Mouse (Mus musculus) MEL (cell line): ENCODE data around the gene Kcnb1. TPM values are rescaled to one million over a fixed set of nuclear protein-coding genes. Genes with fewer than 3 reads are reported as not detected.

Experiments
- DNase-seq: peaks from one replicate; pipeline ENCODE4 v3.0.0; 2011; ENCODE audit warnings: low read depth, low spot score
- H3K27ac ChIP-seq: 2 replicates; pipeline ENCODE4 v1.5.1; 2012; ENCODE audit warnings: low read depth, mild to moderate bottlenecking, control low read depth, low read length, moderate library complexity; ENCODE audit not compliant: control insufficient read depth
- H3K27me3 ChIP-seq, 2 experiments: fragments of 150-350 bp in 1 of 2; sonication (generic) in 1 of 2; 2 replicates each; pipeline ENCODE4 v1.6.1; 2012; ENCODE audit warnings: low read length in 2 of 2, mild to moderate bottlenecking in 2 of 2, improper control_type of control experiment in 1 of 2, moderate library complexity in 1 of 2; ENCODE audit not compliant: insufficient read depth in 2 of 2, control insufficient read depth in 1 of 2
- H3K36me3 ChIP-seq, 2 experiments: 2 replicates each; pipeline ENCODE4 v1.6.1; 2012 to 2014; ENCODE audit warnings: low read length in 2 of 2, improper control_type of control experiment in 1 of 2, inconsistent platforms in 1 of 2, mild to moderate bottlenecking in 1 of 2; ENCODE audit not compliant: insufficient read depth in 2 of 2, control insufficient read depth in 1 of 2
- H3K4me1 ChIP-seq, 2 experiments: fragments of 150-350 bp in 1 of 2; sonication (generic) in 1 of 2; 2 replicates each; pipeline ENCODE4 v1.6.1; 2012; ENCODE audit warnings: low read length in 2 of 2, improper control_type of control experiment in 1 of 2, mild to moderate bottlenecking in 1 of 2; ENCODE audit not compliant: insufficient read depth in 2 of 2, control insufficient read depth in 1 of 2
- H3K4me3 ChIP-seq, 2 experiments: fragments of 150-350 bp in 1 of 2; sonication (generic) in 1 of 2; 2 replicates each; pipeline ENCODE4 v1.5.1; 2012; ENCODE audit warnings: low read depth in 2 of 2, low read length in 2 of 2, mild to moderate bottlenecking in 2 of 2, moderate library complexity in 2 of 2, control low read depth in 1 of 2, improper control_type of control experiment in 1 of 2; ENCODE audit not compliant: control insufficient read depth in 1 of 2, insufficient read depth in 1 of 2
- H3K79me2 ChIP-seq: 2 replicates; pipeline ENCODE4 v1.6.1; 2012; ENCODE audit warnings: mild to moderate bottlenecking, low read length, moderate library complexity; ENCODE audit not compliant: control insufficient read depth, poor library complexity, insufficient read depth
- H3K9ac ChIP-seq: 2 replicates; pipeline ENCODE4 v1.6.1; 2012; ENCODE audit warnings: low read depth, mild to moderate bottlenecking, control low read depth, low read length, moderate library complexity; ENCODE audit not compliant: control insufficient read depth, poor library complexity, severe bottlenecking
- H3K9me3 ChIP-seq: fragments of 150-350 bp; sonication (generic); replicated peaks from 2 replicates; pipeline ENCODE4 v1.6.1; 2012; ENCODE audit warnings: mild to moderate bottlenecking, low read length, improper control_type of control experiment, moderate library complexity; ENCODE audit not compliant: insufficient read depth
- BHLHE40 ChIP-seq: IDR thresholded peaks from 2 replicates; pipeline ENCODE4 v1.6.1; 2012; ENCODE audit warnings: low read depth, mild to moderate bottlenecking, inconsistent platforms, low read length, improper control_type of control experiment, borderline replicate concordance
- CHD1 ChIP-seq: IDR thresholded peaks from 2 replicates; pipeline ENCODE4 v1.6.1; 2012; ENCODE audit warnings: low read depth, mild to moderate bottlenecking, inconsistent platforms, low read length, improper control_type of control experiment
- E2F4 ChIP-seq: IDR thresholded peaks from 2 replicates; pipeline ENCODE4 v1.6.1; 2011; ENCODE audit warnings: low read depth, low read length, improper control_type of control experiment, borderline replicate concordance
- ELF1 ChIP-seq: IDR thresholded peaks from 2 replicates; pipeline ENCODE4 v1.6.1; 2014; ENCODE audit warnings: low read depth, mild to moderate bottlenecking, inconsistent platforms, low read length, improper control_type of control experiment, moderate library complexity
- ETS1 ChIP-seq: IDR thresholded peaks from 2 replicates; pipeline ENCODE4 v1.6.1; 2012; ENCODE audit warnings: low read depth, mild to moderate bottlenecking, inconsistent platforms, low read length, improper control_type of control experiment, moderate library complexity
- GABPA ChIP-seq: IDR thresholded peaks from 2 replicates; pipeline ENCODE4 v1.6.1; 2012; ENCODE audit warnings: low read depth, mild to moderate bottlenecking, inconsistent platforms, low read length, improper control_type of control experiment, moderate library complexity
- GATA1 ChIP-seq: IDR thresholded peaks from 2 replicates; pipeline ENCODE4 v1.6.1; 2011; ENCODE audit warnings: low read depth, low read length, improper control_type of control experiment
- JUND ChIP-seq: IDR thresholded peaks from 2 replicates; pipeline ENCODE4 v1.6.1; 2011; ENCODE audit warnings: low read depth, mild to moderate bottlenecking, improper control_type of control experiment, low read length
- MEF2A ChIP-seq: IDR thresholded peaks from 2 replicates; pipeline ENCODE4 v1.6.1; 2014; ENCODE audit warnings: low read depth, mild to moderate bottlenecking, inconsistent platforms, low read length, improper control_type of control experiment; ENCODE audit not compliant: poor library complexity, insufficient replicate concordance, severe bottlenecking; ENCODE audit errors: extremely low read depth
- MXI1 ChIP-seq: IDR thresholded peaks from 2 replicates; pipeline ENCODE4 v1.6.1; 2011; ENCODE audit warnings: mild to moderate bottlenecking, low read depth, low read length, improper control_type of control experiment
- MYB ChIP-seq: IDR thresholded peaks from 2 replicates; pipeline ENCODE4 v1.6.1; 2011; ENCODE audit warnings: mild to moderate bottlenecking, low read depth, low read length, improper control_type of control experiment
- MYC ChIP-seq: IDR thresholded peaks from 2 replicates; pipeline ENCODE4 v1.6.1; 2011; ENCODE audit warnings: low read depth, mild to moderate bottlenecking, low read length, improper control_type of control experiment, moderate library complexity
- NELFE ChIP-seq: IDR thresholded peaks from 2 replicates; pipeline ENCODE4 v1.6.1; 2011; ENCODE audit warnings: low read depth, low read length, improper control_type of control experiment
- NRF1 ChIP-seq: IDR thresholded peaks from 2 replicates; pipeline ENCODE4 v1.6.1; 2014; ENCODE audit warnings: low read depth, mild to moderate bottlenecking, inconsistent platforms, low read length, improper control_type of control experiment, moderate library complexity; ENCODE audit not compliant: poor library complexity, insufficient read depth, severe bottlenecking
- POLR2A ChIP-seq, 2 experiments: IDR thresholded peaks; 2 replicates each; pipeline ENCODE4 v1.6.1; 2011 to 2012; ENCODE audit warnings: low read length in 2 of 2, mild to moderate bottlenecking in 2 of 2, control low read depth in 1 of 2, improper control_type of control experiment in 1 of 2, low read depth in 1 of 2, moderate library complexity in 1 of 2; ENCODE audit not compliant: control insufficient read depth in 1 of 2, insufficient read depth in 1 of 2, poor library complexity in 1 of 2
- POLR2AphosphoS2 ChIP-seq: IDR thresholded peaks from 2 replicates; pipeline ENCODE4 v1.6.1; 2011; ENCODE audit warnings: low read length, improper control_type of control experiment
- POLR2AphosphoS5 ChIP-seq: IDR thresholded peaks from 2 replicates; pipeline ENCODE4 v1.6.1; 2012; ENCODE audit warnings: low read depth, borderline replicate concordance, mild to moderate bottlenecking, inconsistent platforms, low read length, moderate library complexity, mixed read lengths
- RAD21 ChIP-seq: IDR thresholded peaks from 2 replicates; pipeline ENCODE4 v1.6.1; 2011; ENCODE audit warnings: mild to moderate bottlenecking, low read depth, low read length, improper control_type of control experiment
- SMC3 ChIP-seq: IDR thresholded peaks from 2 replicates; pipeline ENCODE4 v1.6.1; 2011; ENCODE audit warnings: low read depth, low read length, improper control_type of control experiment
- TAL1 ChIP-seq: IDR thresholded peaks from 2 replicates; pipeline ENCODE4 v1.6.1; 2012; ENCODE audit warnings: mild to moderate bottlenecking, inconsistent platforms, low read length, moderate library complexity, mixed read lengths
- TBP ChIP-seq: IDR thresholded peaks from 2 replicates; pipeline ENCODE4 v1.8.0; 2011; ENCODE audit warnings: low read depth, low read length, improper control_type of control experiment
- USF2 ChIP-seq, 2 experiments: IDR thresholded peaks; 2 replicates each; pipeline ENCODE4 v1.6.1; 2011 to 2012; ENCODE audit warnings: improper control_type of control experiment in 2 of 2, low read length in 2 of 2, borderline replicate concordance in 1 of 2, inconsistent platforms in 1 of 2, low read depth in 1 of 2, mild to moderate bottlenecking in 1 of 2; ENCODE audit not compliant: insufficient read depth in 1 of 2
- ZC3H11A ChIP-seq: IDR thresholded peaks from 2 replicates; pipeline ENCODE4 v1.6.1; 2012; ENCODE audit warnings: low read depth, mild to moderate bottlenecking, inconsistent platforms, low read length, improper control_type of control experiment
- ZKSCAN1 ChIP-seq: IDR thresholded peaks from 2 replicates; pipeline ENCODE4 v1.6.1; 2012; ENCODE audit warnings: low read depth, mild to moderate bottlenecking, inconsistent platforms, low read length, improper control_type of control experiment, moderate library complexity
- ZMIZ1 ChIP-seq: IDR thresholded peaks from 2 replicates; pipeline ENCODE4 v1.6.1; 2012; ENCODE audit warnings: low read depth, mild to moderate bottlenecking, inconsistent platforms, low read length, improper control_type of control experiment, moderate library complexity
- ZNF384 ChIP-seq: IDR thresholded peaks from 2 replicates; pipeline ENCODE4 v1.6.1; 2012; ENCODE audit warnings: low read depth, mild to moderate bottlenecking, inconsistent platforms, low read length, improper control_type of control experiment
- polyA plus RNA-seq, 2 experiments: library from polyadenylated mRNA; stranded (reverse) in 1 of 2; unstranded in 1 of 2; fragments of >175 nt in 1 of 2; fragments of >200 nt in 1 of 2; gene quantifications; 2 replicates each; pipeline versions ENCODE4 v1.2.1 to v1.2.4; 2012; ENCODE audit warnings: low replicate concordance in 2 of 2, low read depth in 1 of 2; ENCODE audit not compliant: insufficient read length in 2 of 2, insufficient read depth in 1 of 2, missing spikeins in 1 of 2
- total RNA-seq: library from RNA; depleted of rRNA; stranded (reverse); fragments of 300-350 nt; gene quantifications from 2 replicates; pipeline ENCODE4 v1.2.3, GENCODE M21; 2012

Gene Kcnb1
- total and polyA plus RNA-seq, 3 experiments = 0.39 to 3.6 TPM; not detected in 1

GRCm38 (mm10) chr2:167080387-167080786 lies 109.6 kb downstream of the Kcnb1 start:
- no peak overlapping the region for H3K4me3 ChIP-seq
- peaks cover 0 to 4% of the 10 kb centered on the region in 2 experiments; a peak in 1 of 4 replicates for H3K27me3 ChIP-seq
- H3K36me3 ChIP-seq = no peaks in the 10 kb centered on the region
- no peaks in the 10 kb centered on the region for H3K79me2 ChIP-seq
- no peaks in the 10 kb centered on the region for H3K9me3 ChIP-seq
- H3K9ac ChIP-seq = no peak overlapping the region
- no peak for DNase-seq
- no peak overlapping the region for H3K27ac ChIP-seq
- H3K4me1 ChIP-seq = no peaks in the 10 kb centered on the region
- TF ChIP-seq ZMIZ1 (no peak), POLR2A (IDR thresholded peaks at IDR 0.05; ENCODE audit: control insufficient read depth in 1 of 2, insufficient read depth in 1 of 2, low read depth in 1 of 2, low read length in 2 of 2, poor library complexity in 1 of 2) (no peak), JUND (no peak), TBP (no peak), BHLHE40 (no peak), TAL1 (no peak), MYB (no peak), RAD21 (no peak), ZC3H11A (no peak), ZNF384 (no peak), POLR2AphosphoS5 (no peak), GABPA (no peak)

DNA sequence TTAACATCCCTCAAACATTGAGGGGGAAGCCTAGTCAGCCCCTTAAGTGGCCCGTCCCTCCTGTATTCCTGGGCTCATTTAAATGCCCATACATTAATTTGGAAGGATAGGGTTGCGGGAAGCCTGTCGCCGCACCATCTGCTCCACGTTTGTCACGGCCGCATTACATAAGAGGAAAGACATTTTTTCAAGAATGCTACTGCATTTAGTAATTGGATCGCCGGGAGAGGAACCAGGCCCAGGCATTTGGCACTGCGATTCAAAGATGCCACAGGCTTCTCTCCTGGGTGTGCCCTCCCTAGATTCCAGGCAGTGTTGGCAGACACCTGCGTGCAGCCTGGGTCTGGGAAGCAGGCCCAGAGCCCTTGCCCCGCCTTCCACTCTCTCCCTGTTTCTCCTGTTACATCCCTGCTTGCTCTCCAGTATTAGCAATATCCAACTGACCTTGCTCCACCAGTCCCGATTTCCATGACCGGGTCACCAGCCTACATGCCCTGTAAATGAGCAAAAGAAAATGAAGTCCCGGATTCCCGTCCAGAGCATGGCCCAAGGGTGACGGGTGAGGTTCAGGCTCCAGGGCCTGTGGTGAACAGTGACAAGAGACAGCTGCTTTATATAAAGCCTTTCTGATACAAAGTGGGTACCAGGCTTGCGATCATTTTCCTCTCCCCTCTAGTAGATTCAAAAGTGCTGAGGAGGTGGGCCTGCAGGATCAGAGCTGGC lies 110.3 kb downstream of the Kcnb1 start:
- H3K27me3 ChIP-seq = peaks cover 0 to 2% of the 10 kb centered on the region in 2 experiments; a peak in 1 of 4 replicates
- no peaks in the 10 kb centered on the region for H3K4me1 ChIP-seq
- no peak overlapping the region for H3K27ac ChIP-seq
- no peaks in the 10 kb centered on the region for H3K9me3 ChIP-seq
- H3K36me3 ChIP-seq = no peaks in the 10 kb centered on the region
- no peak for DNase-seq
- no peaks in the 10 kb centered on the region for H3K79me2 ChIP-seq
- TF ChIP-seq MXI1 (no peak), CHD1 (no peak), JUND (no peak), MEF2A (no peak), ELF1 (no peak), POLR2AphosphoS2 (no peak), POLR2A (IDR thresholded peaks at IDR 0.05; ENCODE audit: control insufficient read depth in 1 of 2, insufficient read depth in 1 of 2, low read depth in 1 of 2, low read length in 2 of 2, poor library complexity in 1 of 2) (no peak), ETS1 (no peak), E2F4 (no peak), BHLHE40 (no peak), NELFE (no peak), ZMIZ1 (no peak), GATA1 (no peak), ZKSCAN1 (no peak), TAL1 (no peak), ZNF384 (no peak), USF2 (IDR thresholded peaks at IDR 0.05; ENCODE audit: borderline replicate concordance in 1 of 2, insufficient read depth in 1 of 2, low read depth in 1 of 2, low read length in 2 of 2) (no peak), MYC (no peak), SMC3 (no peak), NRF1 (no peak)
- no peak overlapping the region for H3K9ac ChIP-seq
- H3K4me3 ChIP-seq = no peak overlapping the region
